Mouse (Mus musculus) heart, adult 10 weeks (tissue): ENCODE results near the gene Tbc1d7. TPM values are rescaled to one million over a fixed set of nuclear protein-coding genes. Genes with fewer than 3 reads are reported as not detected.

ENCODE experiments used
- polyA plus RNA-seq: library from polyadenylated mRNA; stranded (reverse); fragments of 350-450 nt; fragmentation: Illumina TruSeq; extraction: RNeasy Lipid Tissue Mini Kit (QIAGEN cat#74804); gene quantifications from one replicate; pipeline ENCODE4 v1.2.3, GENCODE M21; 2014; ENCODE audit warnings: low read depth, low replicate concordance

The Tbc1d7 gene
- polyA plus RNA-seq = 30.9 TPM

GRCm38 (mm10) chr13:43171020-43171710 is at the start of gene Tbc1d7:
Tbc1d7 (minus strand) TSS chr13:43171501.

Other genes starting within 250 kb of the Tbc1d7 start
- 19.8 TPM for gene Gfod1, start 132.7 kb upstream of the Tbc1d7 start, polyA plus RNA-seq
- gene Sirt5, start 194.0 kb upstream of the Tbc1d7 start, polyA plus RNA-seq = 50.8 TPM
- 153 TPM for gene Nol7, start 226.9 kb upstream of the Tbc1d7 start, polyA plus RNA-seq